Mouse (Mus musculus) mature B cell (primary cell): ENCODE results near the gene Bcas3.

Source experiments
- in situ Hi-C: fragments of 300-500 bp; cut with MboI; formaldehyde crosslinking; loops from 2 replicates; pipeline ENCODE4 v1.14.3; 2019

Gene Bcas3

DNA sequence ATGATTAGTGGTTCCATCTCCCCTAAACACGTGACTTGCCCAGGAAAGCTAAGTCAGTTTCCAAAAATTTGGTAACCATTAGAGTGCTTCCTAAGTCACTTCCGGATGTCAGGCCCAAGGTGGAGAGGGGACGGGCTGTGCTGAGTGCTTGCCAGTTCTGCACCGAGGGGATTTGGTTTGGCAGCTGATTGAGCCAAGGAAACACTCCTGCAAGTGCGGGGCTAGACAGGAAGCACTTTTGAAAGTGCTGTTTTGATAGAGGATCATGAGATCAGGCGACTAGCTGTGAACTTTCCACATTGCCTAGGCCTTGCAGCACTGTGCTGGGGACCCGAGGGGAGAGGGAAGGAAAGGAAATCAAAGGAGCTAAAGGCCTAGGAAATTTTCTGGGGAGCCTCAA is 262.5 kb downstream of the Bcas3 start:
- in situ Hi-C loops, result no loop called here

GRCm38 (mm10) chr11:85621486-85621885 is 268.5 kb downstream of the Bcas3 start:
- in situ Hi-C loops, result no loop called here

DNA sequence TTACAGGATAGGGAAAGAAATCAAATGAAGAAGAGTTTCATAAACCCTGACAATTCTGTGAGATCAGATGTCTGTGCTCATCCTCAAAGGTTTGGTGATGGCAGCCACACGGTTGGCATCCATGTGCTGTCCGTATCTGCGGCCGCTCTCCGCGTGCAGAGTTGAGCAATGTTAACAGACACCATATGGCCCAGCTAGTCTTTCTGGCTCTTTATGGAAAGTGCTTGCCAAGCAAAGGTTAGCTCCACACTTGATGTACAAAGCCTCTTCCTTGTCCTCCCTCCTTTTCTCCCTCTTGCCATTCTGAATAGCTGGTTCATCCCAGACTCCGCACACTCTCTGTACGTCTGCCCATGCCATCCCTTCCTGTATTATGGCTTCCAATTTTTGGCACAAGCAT is 269.0 kb downstream of the Bcas3 start:
- in situ Hi-C loops, result no loop called here

GRCm38 (mm10) chr11:85625206-85625605 is 272.2 kb downstream of the Bcas3 start:
- in situ Hi-C loops, result no loop called here

DNA sequence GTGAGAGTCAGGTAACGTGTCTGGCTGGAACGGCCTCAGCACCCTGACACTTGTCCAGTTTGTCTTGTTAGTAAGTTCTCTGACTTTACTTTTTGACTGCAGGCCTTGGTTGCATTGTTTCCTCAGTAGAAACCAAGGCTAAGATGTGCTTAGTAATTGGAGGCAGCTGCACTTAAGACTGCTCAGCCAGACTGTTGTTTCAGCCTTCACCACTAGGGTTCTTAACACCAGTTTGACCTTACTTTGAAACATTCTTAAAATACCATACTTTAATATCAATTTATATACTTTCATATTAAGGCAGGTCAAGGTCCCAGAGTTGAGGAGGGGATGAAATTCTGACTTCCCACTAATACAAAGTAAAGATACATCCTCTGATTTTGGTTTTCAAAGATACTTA is 273.9 kb downstream of the Bcas3 start:
- in situ Hi-C loops, result no loop called here

DNA sequence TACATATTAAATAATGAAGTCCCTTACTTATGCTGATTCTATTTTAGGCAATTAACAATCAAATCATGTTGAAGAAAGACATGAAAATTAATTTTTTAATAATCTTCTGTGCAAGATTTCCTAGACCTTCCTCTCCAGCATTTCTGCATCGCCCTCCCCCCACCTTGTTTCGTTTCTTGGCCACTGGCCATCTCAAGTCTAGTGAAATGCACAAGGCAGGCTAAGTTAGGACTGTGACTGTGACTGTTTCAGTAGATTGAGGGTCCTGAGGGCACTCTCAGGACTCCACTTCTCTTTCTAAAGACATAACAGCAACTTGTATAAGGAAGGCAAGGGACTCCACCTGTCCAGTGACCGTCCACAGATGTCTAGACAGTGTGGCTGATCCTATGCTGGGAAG is 274.4 kb downstream of the Bcas3 start:
- in situ Hi-C loops, result no loop called here

DNA sequence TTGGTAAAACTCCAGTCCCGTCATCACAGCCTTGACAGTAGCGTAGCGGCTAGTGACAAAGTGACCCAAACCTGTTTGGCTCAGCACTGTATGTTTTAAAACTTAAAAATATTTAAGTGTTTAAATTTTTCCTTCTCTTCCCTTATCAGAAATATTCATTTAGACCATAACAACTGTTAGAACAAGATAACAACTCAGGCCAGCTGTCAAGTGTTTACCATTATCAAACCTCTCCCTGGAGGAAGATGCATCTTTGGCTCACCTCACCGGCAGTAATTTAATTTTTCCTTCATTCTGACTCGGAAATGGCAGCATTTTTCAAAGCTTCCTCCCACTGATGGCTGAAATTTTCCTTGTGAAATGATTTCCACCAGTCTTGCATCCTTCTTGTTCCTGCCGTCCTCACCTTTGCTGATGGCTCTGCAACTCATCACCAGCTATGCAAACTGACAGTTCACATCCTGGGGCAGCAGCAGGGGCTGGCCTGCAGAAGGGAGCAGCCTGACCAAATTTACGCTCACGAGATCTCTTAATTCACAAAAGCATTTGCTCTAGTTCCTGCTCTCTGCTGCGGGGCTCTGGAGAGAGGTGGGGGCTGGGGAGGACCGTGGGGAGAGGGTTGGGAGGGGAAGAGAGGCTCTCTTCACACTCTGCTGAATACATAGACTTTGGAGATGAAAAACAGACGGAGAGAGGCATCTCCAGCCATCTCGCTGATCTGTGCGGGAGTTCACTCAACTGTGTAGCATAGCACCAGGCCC is 275.5 kb downstream of the Bcas3 start:
- in situ Hi-C loops, result no loop called here

DNA sequence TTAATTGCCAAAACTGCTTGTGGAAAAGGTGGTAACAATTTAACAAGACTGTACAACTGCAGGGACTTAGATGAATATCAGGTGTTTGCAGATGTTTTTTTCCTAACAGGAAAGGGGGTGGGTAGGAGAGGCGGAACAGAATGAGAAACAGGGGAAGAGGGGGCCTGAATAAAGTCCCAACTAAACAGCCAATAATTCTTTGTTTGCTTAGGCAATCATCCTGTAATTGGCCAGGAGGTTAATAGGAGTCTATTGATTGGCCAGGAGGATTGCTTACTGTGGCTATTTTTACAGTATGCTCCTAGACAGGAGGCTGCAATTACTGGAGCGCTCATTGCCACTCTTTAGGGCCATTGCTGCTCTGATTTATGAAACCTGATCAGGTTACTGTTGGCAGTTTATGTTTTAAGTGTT is 279.6 kb downstream of the Bcas3 start:
- in situ Hi-C loops, result no loop called here

DNA sequence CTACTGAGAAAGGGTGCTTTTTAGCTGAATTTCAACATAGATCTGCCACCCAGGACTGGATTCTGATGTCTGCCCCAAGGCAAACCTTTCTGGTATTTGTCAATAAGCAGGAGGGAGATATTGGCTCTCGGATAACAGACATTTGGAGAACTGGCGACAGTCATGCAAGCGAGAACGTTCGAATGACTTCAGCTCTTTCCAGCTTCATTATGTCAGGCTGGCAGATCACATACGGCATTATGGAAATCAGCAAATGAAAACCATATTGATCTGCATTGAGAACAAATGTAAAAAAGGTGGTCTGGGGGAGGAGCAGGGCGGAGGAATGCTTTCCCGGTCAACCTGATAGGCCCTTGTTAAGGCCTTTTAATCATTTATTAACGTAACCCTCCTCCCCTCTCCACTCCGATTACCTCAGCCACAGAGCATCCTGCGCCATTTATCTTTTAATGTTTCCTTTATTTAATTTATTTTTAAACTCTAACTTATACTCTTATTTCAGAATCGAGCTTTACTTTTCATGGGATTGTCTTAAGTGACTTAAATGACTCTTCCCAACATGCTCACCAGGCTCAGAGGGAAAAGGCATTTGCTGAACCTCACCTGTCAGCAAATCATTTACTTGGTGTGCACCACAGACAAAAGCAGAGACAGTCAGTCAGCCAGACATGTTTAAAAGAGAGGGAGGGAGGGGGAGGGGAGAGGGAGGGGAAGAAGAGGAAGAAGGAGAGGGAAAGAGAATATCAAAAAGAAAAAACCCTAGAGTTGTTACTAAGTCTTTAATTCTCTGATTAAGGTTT is 285.9 kb downstream of the Bcas3 start:
- in situ Hi-C loops, result no loop called here

- in situ Hi-C loops, result no loop called here
Observed at GRCm38 (mm10) chr11:85640659-85641058, 287.7 kb downstream of the Bcas3 start.

GRCm38 (mm10) chr11:85641486-85641885 is 288.5 kb downstream of the Bcas3 start:
- in situ Hi-C loops, result no loop called here

DNA sequence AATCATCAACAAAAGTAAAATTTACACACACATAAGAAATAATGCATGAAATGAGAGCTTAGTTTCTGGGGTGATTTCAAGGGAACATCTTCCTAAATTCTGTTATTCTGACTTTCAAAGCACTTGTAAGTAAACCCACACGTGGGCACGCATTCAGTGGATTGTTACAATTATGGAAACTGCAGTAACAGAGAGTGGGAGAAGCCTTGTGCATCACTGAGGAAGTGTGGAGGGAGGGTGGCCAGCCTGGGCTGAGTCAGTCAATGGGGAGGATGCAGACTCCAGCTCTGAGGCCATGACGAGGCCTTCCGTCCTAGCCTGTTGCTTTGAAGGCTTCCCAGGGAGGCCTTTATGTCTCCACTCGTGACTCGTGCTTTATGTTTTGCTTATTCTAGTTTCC is 289.6 kb downstream of the Bcas3 start:
- in situ Hi-C loops, result no loop called here

DNA sequence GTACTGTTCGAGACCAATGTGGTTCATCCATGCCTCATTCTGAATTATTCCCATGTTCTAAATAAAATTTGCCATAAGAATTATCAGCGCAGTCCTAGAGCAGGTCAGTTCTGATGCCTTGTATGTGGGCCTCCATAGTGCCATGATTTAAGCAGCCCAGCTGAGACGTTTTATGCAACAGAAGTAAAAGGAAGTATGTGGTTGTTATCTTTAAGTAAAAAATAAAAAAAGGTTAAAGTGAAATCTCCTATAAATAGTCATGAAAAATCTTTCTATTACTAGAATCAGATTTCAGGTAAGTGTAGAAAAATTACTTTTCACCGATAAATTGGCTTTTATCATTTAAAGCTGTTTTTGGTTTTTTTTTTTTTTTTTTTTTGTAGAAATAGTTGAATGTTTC is 290.1 kb downstream of the Bcas3 start:
- in situ Hi-C loops, result no loop called here

DNA sequence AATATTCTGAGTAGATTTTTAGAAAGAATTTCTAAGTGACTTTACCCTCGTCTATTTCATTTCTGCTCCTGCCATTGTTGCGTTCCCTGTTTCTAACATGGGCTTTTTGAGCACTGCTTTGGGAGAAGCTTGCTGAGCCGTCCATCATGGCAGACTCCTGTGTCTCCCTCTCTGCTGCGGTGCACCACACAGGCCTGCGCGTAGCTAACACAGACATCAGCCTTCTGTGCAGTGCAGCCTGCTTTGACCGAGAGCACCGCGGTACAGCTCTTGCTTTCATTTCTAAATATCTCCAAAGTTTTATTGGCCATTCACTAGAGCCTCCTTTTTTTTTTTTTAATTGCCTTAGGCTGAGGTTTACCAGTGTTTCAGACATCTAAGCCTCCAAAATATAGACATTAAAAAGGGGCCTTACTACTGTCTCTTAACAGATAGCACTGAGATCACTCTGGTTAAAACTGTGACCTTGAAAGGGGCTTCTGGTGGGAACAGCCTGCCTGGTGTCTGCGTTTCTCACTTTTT is 290.6 kb downstream of the Bcas3 start:
- in situ Hi-C loops, result no loop called here

DNA sequence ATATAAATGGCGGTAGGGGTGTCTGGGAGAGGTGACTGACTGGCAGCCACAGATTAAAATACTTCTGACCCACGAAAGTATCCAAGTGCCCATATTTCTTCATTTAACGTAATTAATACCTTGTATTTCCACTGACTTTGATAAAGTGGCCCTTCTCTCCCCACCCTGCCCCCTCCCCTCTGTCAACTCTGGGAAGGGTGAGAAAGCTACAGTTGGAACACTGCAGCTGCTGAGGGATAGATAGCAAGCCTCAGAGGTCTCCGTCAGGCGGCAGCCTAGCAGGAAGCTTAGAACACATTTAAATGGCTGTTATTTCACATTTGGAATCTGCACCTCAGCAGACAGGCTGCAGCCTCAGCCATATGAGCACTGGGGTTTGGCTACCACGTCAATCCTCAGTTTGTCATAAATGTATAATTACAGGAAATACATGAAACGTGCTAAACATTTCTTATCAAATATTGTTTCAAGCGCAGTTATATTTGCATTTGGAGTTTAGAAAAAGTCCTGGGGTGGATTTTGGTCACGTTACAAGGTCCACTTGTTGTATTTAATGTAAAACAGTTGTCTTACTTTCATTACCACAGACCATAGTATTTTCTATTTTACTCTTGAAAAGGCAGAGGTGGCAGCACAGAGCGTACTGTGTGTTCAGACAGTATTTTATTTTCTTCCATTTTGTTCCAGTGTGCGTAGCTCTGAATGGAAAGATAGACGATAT is 291.2 kb downstream of the Bcas3 start:
- in situ Hi-C loops, result no loop called here

DNA sequence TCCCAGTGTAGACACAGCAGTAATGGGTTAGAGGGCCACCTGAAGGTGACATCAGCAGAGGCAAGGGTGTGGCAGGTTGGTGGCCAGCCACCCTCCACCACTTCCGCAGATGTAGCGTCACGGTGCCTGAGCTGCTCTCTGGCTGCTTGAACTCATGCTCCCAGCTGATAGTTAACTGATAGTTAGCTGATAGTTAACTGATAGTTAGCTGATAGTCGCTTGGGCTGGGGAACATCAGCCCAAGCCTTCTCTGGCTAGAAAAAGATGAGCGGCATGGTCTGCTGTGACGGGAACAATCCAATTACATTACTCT is 291.7 kb downstream of the Bcas3 start:
- in situ Hi-C loops, result no loop called here

DNA sequence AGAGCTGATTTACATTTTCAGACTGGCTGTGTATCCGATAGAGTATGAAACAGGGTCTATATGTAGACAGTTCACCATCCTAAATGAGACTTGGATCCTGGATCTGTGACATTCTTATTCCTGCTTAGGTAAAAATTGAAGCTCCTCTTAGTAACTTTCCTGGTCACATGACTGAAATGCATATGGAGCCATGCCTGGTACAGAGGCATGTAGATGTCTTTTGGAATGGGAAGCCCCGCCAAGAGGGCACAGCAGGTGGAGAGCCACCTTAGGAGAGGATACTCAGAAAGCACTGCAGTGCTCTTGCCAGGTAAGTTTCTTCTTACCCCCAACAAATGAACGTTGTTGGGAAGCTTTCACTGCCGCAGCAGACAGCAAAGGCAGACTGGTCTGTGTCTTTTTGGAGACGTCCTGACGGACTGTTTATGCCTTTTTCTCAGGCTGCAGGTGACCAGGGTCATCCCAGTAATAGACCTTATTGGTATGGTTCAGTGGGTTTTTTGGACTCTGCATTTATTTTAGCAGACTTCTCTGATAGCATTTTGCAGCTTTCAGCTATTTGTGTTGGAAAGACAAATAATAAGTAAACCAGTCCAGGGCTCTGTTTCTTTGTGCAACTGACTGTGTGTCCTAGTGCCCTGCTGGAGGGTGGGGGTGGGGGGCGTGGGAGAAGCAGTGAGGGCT is 292.3 kb downstream of the Bcas3 start:
- in situ Hi-C loops, result no loop called here

- in situ Hi-C loops, result no loop called here
Observed at GRCm38 (mm10) chr11:85648893-85649292, 295.9 kb downstream of the Bcas3 start.

- in situ Hi-C loops, result no loop called here
Observed at GRCm38 (mm10) chr11:85649373-85649772, 296.4 kb downstream of the Bcas3 start.

DNA sequence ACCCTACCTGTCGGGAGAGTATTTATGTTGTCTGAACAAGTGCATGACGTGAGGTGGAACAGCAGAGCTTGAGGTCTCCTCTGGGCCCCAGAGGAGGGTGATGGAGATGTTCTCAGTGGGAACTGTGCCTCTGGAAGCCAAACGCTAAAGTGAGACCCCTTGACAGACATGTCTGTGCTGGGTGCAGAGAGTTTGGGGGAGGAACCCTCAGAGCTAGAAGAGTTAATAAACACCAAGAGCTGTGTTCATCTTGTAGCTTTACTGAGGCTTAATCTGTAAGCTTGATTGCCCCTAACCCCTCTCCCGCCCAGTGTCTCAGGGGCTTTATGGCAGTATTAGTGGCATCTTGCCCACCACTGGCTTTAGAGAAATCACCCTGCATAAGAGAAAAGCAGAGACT is 304.5 kb downstream of the Bcas3 start:
- in situ Hi-C loops, result no loop called here

GRCm38 (mm10) chr11:85660304-85660703 is 307.3 kb downstream of the Bcas3 start:
- in situ Hi-C loops, result no loop called here

GRCm38 (mm10) chr11:85667176-85667575 is 314.2 kb downstream of the Bcas3 start:
- in situ Hi-C loops, result no loop called here
